Mouse (Mus musculus): ENCODE measurements around the gene H2afy.

The H2afy gene

DNA sequence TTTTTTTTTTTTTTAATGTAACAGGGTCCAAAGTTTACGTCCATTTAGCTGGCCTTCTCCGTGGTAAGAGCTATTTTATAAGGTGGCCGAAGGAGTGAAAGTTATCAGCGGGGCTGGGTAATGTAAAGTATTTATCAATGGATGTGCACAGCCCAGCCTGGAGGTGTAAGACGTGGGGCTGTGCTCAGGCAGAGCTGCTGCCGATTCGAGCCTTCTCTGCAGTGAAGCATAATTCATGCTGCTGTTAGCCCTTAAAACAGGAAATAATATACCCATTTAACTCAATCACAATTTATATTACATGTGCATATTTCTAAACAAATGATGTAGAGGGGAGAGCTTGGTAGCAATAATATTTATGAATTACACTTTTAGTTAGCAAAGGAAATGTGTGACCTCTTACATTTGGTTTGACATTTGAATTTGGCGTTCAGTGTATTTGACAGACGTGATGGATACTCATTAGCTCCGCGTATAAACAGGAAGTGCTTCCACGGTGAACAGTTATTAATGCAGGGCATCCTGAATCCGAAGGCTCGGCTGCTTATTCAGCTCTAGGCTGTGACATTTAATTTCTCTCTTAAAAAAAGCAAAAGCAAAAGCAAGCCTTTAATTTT is 111.6 kb downstream of the H2afy start:
- intact Hi-C loops (cut with DNase I), result no loop called here

Data from adrenal gland (tissue).